Mouse (Mus musculus): ENCODE results near the gene Spns3. TPM values are rescaled to one million over a fixed set of nuclear protein-coding genes. Genes with fewer than 3 reads are reported as not detected.

The Spns3 gene
- total and polyA plus RNA-seq, 3 experiments = 0.31 TPM; not detected in 2

- H3K79me2 ChIP-seq (replicated peaks; ENCODE audit: control insufficient read depth, insufficient read depth, low read length) = no peaks in the 10 kb centered on the region
- intact Hi-C loops (cut with DNase I) = loop anchor here (2.0 kb wide), 1 partner anchor 19 kb away; no protein-coding TSS in a partner anchor
- DNase-seq = peak in 1 of 2 experiments; percentile 49
- no peak overlapping the region for H3K4me3 ChIP-seq
- TF ChIP-seq CTCF (IDR thresholded peaks at IDR 0.05) (no peak), POLR2A (IDR thresholded peaks at IDR 0.05; ENCODE audit: insufficient read depth, low read depth, low read length) (no peak), EP300 (IDR thresholded peaks at IDR 0.05; ENCODE audit: insufficient read depth, low read depth, low read length) (no peak)
- H3K9ac ChIP-seq (ENCODE audit: low read depth, low read length) = no peak overlapping the region
- no peaks in the 10 kb centered on the region for H3K27me3 ChIP-seq (ENCODE audit: control insufficient read depth, insufficient read depth, low read length)
- peaks cover 21% of the 10 kb centered on the region for H3K36me3 ChIP-seq (ENCODE audit: control insufficient read depth, insufficient read depth, low read length)
- WGBS = 61% methylated on average over 11 of the region's 11 CpGs
- peak overlapping the region; percentile 73 for H3K27ac ChIP-seq
- peaks cover 57% of the 10 kb centered on the region for H3K4me1 ChIP-seq (ENCODE audit: control insufficient read depth, insufficient read depth, low read length)
These were observed 84.2 kb downstream of the Spns3 start for GRCm38 (mm10) chr11:72465978-72466693.

DNA sequence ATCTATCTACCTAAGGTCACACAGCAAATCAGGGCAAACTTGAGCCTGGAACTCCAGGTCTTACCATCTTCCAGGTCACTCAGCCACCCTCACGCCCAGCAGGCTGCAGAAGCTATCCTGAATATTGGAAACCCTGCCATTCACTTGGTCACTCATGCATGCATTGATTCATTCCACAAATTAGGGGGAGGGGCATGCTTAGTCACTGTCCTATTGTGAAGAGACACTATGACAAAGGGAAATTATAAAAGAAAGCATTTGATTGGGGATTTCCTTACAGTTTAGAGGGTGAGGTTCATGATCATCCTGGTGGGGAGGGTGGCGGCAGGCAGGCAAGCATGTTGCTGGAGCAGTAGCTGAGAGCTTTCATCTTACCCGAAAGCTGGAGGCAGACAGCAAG is 85.5 kb downstream of the Spns3 start:
- intact Hi-C loops (cut with DNase I) = no loop called here
- Histone ChIP-seq H3K4me3 (no peak overlapping the region), H3K27me3 (ENCODE audit: control insufficient read depth, insufficient read depth, low read length) (no peaks in the 10 kb centered on the region), H3K4me1 (ENCODE audit: control insufficient read depth, insufficient read depth, low read length) (peaks cover 58% of the 10 kb centered on the region), H3K79me2 (replicated peaks; ENCODE audit: control insufficient read depth, insufficient read depth, low read length) (no peaks in the 10 kb centered on the region), H3K36me3 (ENCODE audit: control insufficient read depth, insufficient read depth, low read length) (peaks cover 26% of the 10 kb centered on the region), H3K9ac (ENCODE audit: low read depth, low read length) (no peak overlapping the region), H3K27ac (no peak overlapping the region; the same call in 1 of the 2 replicates)
- DNase-seq = no peak
- WGBS = 85% methylated on average over 3 of the region's 3 CpGs
- no peak for TF ChIP-seq POLR2A (IDR thresholded peaks at IDR 0.05; ENCODE audit: insufficient read depth, low read depth, low read length)
- TF ChIP-seq CTCF (IDR thresholded peaks at IDR 0.05) = no peak
- TF ChIP-seq EP300 (IDR thresholded peaks at IDR 0.05; ENCODE audit: insufficient read depth, low read depth, low read length) = no peak

DNA sequence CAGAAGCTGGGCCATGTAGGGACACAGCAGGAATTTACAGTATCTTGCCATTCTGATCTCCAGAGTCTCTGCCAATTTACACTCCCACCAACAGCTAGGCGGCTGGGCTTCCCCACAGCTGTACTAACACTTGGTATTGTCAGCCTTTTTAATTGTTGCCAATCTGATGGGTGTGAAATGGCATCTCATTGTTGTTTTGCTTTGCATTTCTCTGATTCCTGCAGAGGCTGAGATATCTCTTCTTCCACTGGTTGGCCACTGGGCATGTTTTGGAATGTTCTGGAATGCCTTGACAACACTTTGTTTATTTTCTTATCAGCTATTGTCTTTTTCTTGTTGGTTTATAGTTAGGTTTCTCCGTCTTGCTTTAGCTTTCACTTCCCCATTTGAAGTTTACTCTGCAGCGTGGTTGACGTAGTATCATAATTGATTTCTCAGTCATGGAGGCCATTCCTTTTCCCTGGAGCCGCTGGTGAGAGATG is 88.8 kb downstream of the Spns3 start:
- intact Hi-C loops (cut with DNase I) = no loop called here
- 22% methylated on average over 5 of the region's 5 CpGs for WGBS
- no peak for TF ChIP-seq POLR2A (IDR thresholded peaks at IDR 0.05; ENCODE audit: insufficient read depth, low read depth, low read length)
- peak; percentile 62; the same call in 1 of the 2 replicates for TF ChIP-seq EP300 (IDR thresholded peaks at IDR 0.05; ENCODE audit: insufficient read depth, low read depth, low read length)
- peak; percentile 27 for TF ChIP-seq CTCF (IDR thresholded peaks at IDR 0.05)
- Histone ChIP-seq H3K79me2 (replicated peaks; ENCODE audit: control insufficient read depth, insufficient read depth, low read length) (no peaks in the 10 kb centered on the region), H3K9ac (ENCODE audit: low read depth, low read length) (no peak overlapping the region), H3K27ac (peak overlapping the region; percentile 67), H3K4me3 (no peak overlapping the region), H3K4me1 (ENCODE audit: control insufficient read depth, insufficient read depth, low read length) (peaks cover 51% of the 10 kb centered on the region), H3K27me3 (ENCODE audit: control insufficient read depth, insufficient read depth, low read length) (no peaks in the 10 kb centered on the region), H3K36me3 (ENCODE audit: control insufficient read depth, insufficient read depth, low read length) (peaks cover 25% of the 10 kb centered on the region)
- DNase-seq = peak in 1 of 2 experiments; percentile 41

- no peaks in the 10 kb centered on the region for H3K27me3 ChIP-seq (ENCODE audit: control insufficient read depth, insufficient read depth, low read length)
- TF ChIP-seq CTCF (IDR thresholded peaks at IDR 0.05) (no peak), POLR2A (IDR thresholded peaks at IDR 0.05; ENCODE audit: insufficient read depth, low read depth, low read length) (no peak), EP300 (IDR thresholded peaks at IDR 0.05; ENCODE audit: insufficient read depth, low read depth, low read length) (no peak)
- peak overlapping the region; percentile 18; the same call in 1 of the 2 replicates for H3K4me3 ChIP-seq
- DNase-seq = no peak
- H3K36me3 ChIP-seq (ENCODE audit: control insufficient read depth, insufficient read depth, low read length) = peaks cover 20% of the 10 kb centered on the region
- intact Hi-C loops (cut with DNase I) = loop anchor here (2.0 kb wide), 1 partner anchor 30 kb away; the partner anchor contains the start of gene Spns2
- no peaks in the 10 kb centered on the region for H3K79me2 ChIP-seq (replicated peaks; ENCODE audit: control insufficient read depth, insufficient read depth, low read length)
- no peak overlapping the region; the same call in 1 of the 2 replicates for H3K9ac ChIP-seq (ENCODE audit: low read depth, low read length)
- WGBS = 25% methylated on average over 3 of the region's 3 CpGs
- peaks cover 34% of the 10 kb centered on the region for H3K4me1 ChIP-seq (ENCODE audit: control insufficient read depth, insufficient read depth, low read length)
- H3K27ac ChIP-seq = peak overlapping the region; percentile 90
These were observed 91.8 kb downstream of the Spns3 start for GRCm38 (mm10) chr11:72458502-72458901.

DNA sequence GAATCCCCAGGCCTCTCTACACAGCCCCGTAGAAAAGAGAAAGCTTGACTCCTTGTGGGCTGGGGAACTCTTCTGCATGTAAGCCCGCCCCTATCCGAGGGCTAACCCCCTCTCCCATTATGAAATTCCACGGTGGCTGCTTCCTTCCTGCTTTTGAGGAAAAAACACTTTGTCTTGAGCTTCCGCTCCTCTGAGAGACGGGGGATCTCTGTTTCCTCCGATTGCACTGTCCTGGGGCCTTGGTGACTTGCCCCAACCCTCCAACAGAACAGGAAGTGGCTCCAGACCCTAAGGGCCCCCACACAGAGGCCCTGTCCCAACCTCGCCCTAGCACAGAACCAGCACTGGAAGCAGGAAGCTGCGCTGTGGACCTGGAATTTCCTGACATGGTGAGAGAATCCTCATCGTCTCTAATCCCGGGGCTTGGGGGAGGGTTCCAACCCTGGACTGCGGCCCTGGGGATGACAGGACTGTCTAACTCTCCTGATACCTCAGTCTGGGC is 92.3 kb downstream of the Spns3 start:
- H3K4me3 ChIP-seq = peak overlapping the region; percentile 18; the same call in 1 of the 2 replicates
- H3K36me3 ChIP-seq (ENCODE audit: control insufficient read depth, insufficient read depth, low read length) = peaks cover 17% of the 10 kb centered on the region
- H3K27ac ChIP-seq = peak overlapping the region; percentile 90
- 29% methylated on average over 12 of the region's 12 CpGs for WGBS
- H3K9ac ChIP-seq (ENCODE audit: low read depth, low read length) = peak overlapping the region; percentile 22; the same call in 1 of the 2 replicates
- intact Hi-C loops (cut with DNase I) = loop anchor here (2.0 kb wide), 1 partner anchor 31 kb away; the partner anchor contains the start of gene Spns2
- H3K4me1 ChIP-seq (ENCODE audit: control insufficient read depth, insufficient read depth, low read length) = peaks cover 34% of the 10 kb centered on the region
- no peak for TF ChIP-seq CTCF (IDR thresholded peaks at IDR 0.05)
- no peak for TF ChIP-seq POLR2A (IDR thresholded peaks at IDR 0.05; ENCODE audit: insufficient read depth, low read depth, low read length)
- peak; percentile 71; the same call in 1 of the 2 replicates for TF ChIP-seq EP300 (IDR thresholded peaks at IDR 0.05; ENCODE audit: insufficient read depth, low read depth, low read length)
- H3K27me3 ChIP-seq (ENCODE audit: control insufficient read depth, insufficient read depth, low read length) = no peaks in the 10 kb centered on the region
- H3K79me2 ChIP-seq (replicated peaks; ENCODE audit: control insufficient read depth, insufficient read depth, low read length) = no peaks in the 10 kb centered on the region
- peak; percentile 68 to 70 for DNase-seq
